Mouse (Mus musculus): Measurements from ENCODE around the gene Auts2. TPM values are rescaled to one million over a fixed set of nuclear protein-coding genes. Genes with fewer than 3 reads are reported as not detected.

Gene Auts2
- polyA plus RNA-seq, 1 experiment from 2014 or later = 56.7 TPM

GRCm38 (mm10) chr5:131458700-131459099 is 1084.4 kb downstream of the Auts2 start:
- no peak overlapping the region for H3K4me3 ChIP-seq
- no peak for DNase-seq (ENCODE audit: low spot score)
- H3K4me1 ChIP-seq (replicated peaks) = no peaks in the 10 kb centered on the region
- H3K9me3 ChIP-seq = 0 out of 2 replicates have a peak, but pooled peaks cover 2% of the 10 kb centered on the region
- WGBS = 84% methylated on average over 6 of the region's 6 CpGs
- no peak overlapping the region for H3K27ac ChIP-seq
- H3K27me3 ChIP-seq (ENCODE audit: insufficient read depth, poor library complexity, severe bottlenecking) = no peaks in the 10 kb centered on the region
- peaks cover 99% of the 10 kb centered on the region for H3K36me3 ChIP-seq

- Histone ChIP-seq H3K4me1 (replicated peaks) (no peaks in the 10 kb centered on the region), H3K9me3 (0 out of 2 replicates have a peak, but pooled peaks cover 2% of the 10 kb centered on the region), H3K4me3 (no peak overlapping the region), H3K36me3 (peaks cover 98% of the 10 kb centered on the region), H3K27ac (no peak overlapping the region), H3K27me3 (ENCODE audit: insufficient read depth, poor library complexity, severe bottlenecking) (no peaks in the 10 kb centered on the region)
- DNase-seq (ENCODE audit: low spot score) = no peak
- WGBS = 89% methylated on average over 7 of the region's 7 CpGs
Measured at GRCm38 (mm10) chr5:131457999-131458398, 1085.1 kb downstream of the Auts2 start.

GRCm38 (mm10) chr5:131449181-131449868 is 1093.8 kb downstream of the Auts2 start:
- 93% methylated on average over 7 of the region's 7 CpGs for WGBS
- H3K36me3 ChIP-seq = peaks cover 99% of the 10 kb centered on the region

GRCm38 (mm10) chr5:131435239-131435876 is 1107.8 kb downstream of the Auts2 start:
- Histone ChIP-seq H3K4me3 (no peak overlapping the region), H3K27me3 (ENCODE audit: insufficient read depth, poor library complexity, severe bottlenecking) (no peaks in the 10 kb centered on the region), H3K36me3 (peaks cover 35% of the 10 kb centered on the region), H3K9me3 (no peaks in the 10 kb centered on the region), H3K4me1 (replicated peaks) (no peaks in the 10 kb centered on the region), H3K27ac (no peak overlapping the region)
- WGBS = 88% methylated on average over 10 of the region's 10 CpGs
- DNase-seq (ENCODE audit: low spot score) = no peak

More at GRCm38 (mm10) chr5:131449181-131449868, 1093.8 kb downstream of the Auts2 start:
- H3K4me1 ChIP-seq (replicated peaks) = no peaks in the 10 kb centered on the region
- H3K4me3 ChIP-seq = no peak overlapping the region
- no peaks in the 10 kb centered on the region for H3K9me3 ChIP-seq
- no peak for DNase-seq (ENCODE audit: low spot score)
- H3K27me3 ChIP-seq (ENCODE audit: insufficient read depth, poor library complexity, severe bottlenecking) = no peaks in the 10 kb centered on the region
- H3K27ac ChIP-seq = no peak overlapping the region

GRCm38 (mm10) chr5:131433291-131433690 is 1109.9 kb downstream of the Auts2 start:
- no peak overlapping the region for H3K27ac ChIP-seq
- H3K9me3 ChIP-seq = no peaks in the 10 kb centered on the region
- DNase-seq (ENCODE audit: low spot score) = no peak
- H3K36me3 ChIP-seq = peaks cover 15% of the 10 kb centered on the region
- peaks cover 9% of the 10 kb centered on the region; the same call in 1 of the 2 replicates for H3K27me3 ChIP-seq (ENCODE audit: insufficient read depth, poor library complexity, severe bottlenecking)
- 84% methylated on average over 4 of the region's 4 CpGs for WGBS
- H3K4me1 ChIP-seq (replicated peaks) = no peaks in the 10 kb centered on the region
- H3K4me3 ChIP-seq = no peak overlapping the region

GRCm38 (mm10) chr5:131431896-131432295 is 1111.2 kb downstream of the Auts2 start:
- H3K27me3 ChIP-seq (ENCODE audit: insufficient read depth, poor library complexity, severe bottlenecking) = peaks cover 9% of the 10 kb centered on the region; the same call in 1 of the 2 replicates
- H3K4me1 ChIP-seq (replicated peaks) = no peaks in the 10 kb centered on the region
- no peak overlapping the region for H3K27ac ChIP-seq
- 76% methylated on average over 7 of the region's 7 CpGs for whole genome bisulfite sequencing
- H3K36me3 ChIP-seq = peaks cover 4% of the 10 kb centered on the region
- DNase-seq (ENCODE audit: low spot score) = no peak
- H3K4me3 ChIP-seq = no peak overlapping the region
- no peaks in the 10 kb centered on the region for H3K9me3 ChIP-seq

GRCm38 (mm10) chr5:131430109-131430508 is 1113.0 kb downstream of the Auts2 start:
- DNase-seq (ENCODE audit: low spot score) = peak; percentile 61
- H3K4me3 ChIP-seq = no peak overlapping the region
- H3K4me1 ChIP-seq (replicated peaks) = no peaks in the 10 kb centered on the region
- no peaks in the 10 kb centered on the region for H3K36me3 ChIP-seq
- no peak overlapping the region for H3K27ac ChIP-seq
- 30% methylated on average over 8 of the region's 8 CpGs for WGBS
- no peaks in the 10 kb centered on the region for H3K9me3 ChIP-seq
- H3K27me3 ChIP-seq (ENCODE audit: insufficient read depth, poor library complexity, severe bottlenecking) = peaks cover 9% of the 10 kb centered on the region; the same call in 1 of the 2 replicates

- Histone ChIP-seq H3K4me1 (replicated peaks) (no peaks in the 10 kb centered on the region), H3K27ac (no peak overlapping the region), H3K4me3 (no peak overlapping the region), H3K36me3 (no peaks in the 10 kb centered on the region), H3K27me3 (ENCODE audit: insufficient read depth, poor library complexity, severe bottlenecking) (peaks cover 9% of the 10 kb centered on the region; the same call in 1 of the 2 replicates), H3K9me3 (no peaks in the 10 kb centered on the region)
- 59% methylated on average over 6 of the region's 6 CpGs for WGBS
- no peak for DNase-seq (ENCODE audit: low spot score)
Measured at GRCm38 (mm10) chr5:131429563-131429962, 1113.6 kb downstream of the Auts2 start.

- Histone ChIP-seq H3K4me1 (replicated peaks) (no peaks in the 10 kb centered on the region), H3K27ac (no peak overlapping the region), H3K36me3 (no peaks in the 10 kb centered on the region), H3K4me3 (no peak overlapping the region), H3K27me3 (ENCODE audit: insufficient read depth, poor library complexity, severe bottlenecking) (peaks cover 9% of the 10 kb centered on the region; the same call in 1 of the 2 replicates), H3K9me3 (no peaks in the 10 kb centered on the region)
- 40% methylated on average over 11 of the region's 11 CpGs for WGBS
- DNase-seq (ENCODE audit: low spot score) = peak; percentile 77
Measured at GRCm38 (mm10) chr5:131427734-131428413, 1115.3 kb downstream of the Auts2 start.

GRCm38 (mm10) chr5:131422737-131423136 is 1120.4 kb downstream of the Auts2 start:
- Histone ChIP-seq H3K36me3 (no peaks in the 10 kb centered on the region), H3K9me3 (no peaks in the 10 kb centered on the region), H3K27ac (no peak overlapping the region), H3K4me3 (no peak overlapping the region), H3K4me1 (replicated peaks) (no peaks in the 10 kb centered on the region), H3K27me3 (ENCODE audit: insufficient read depth, poor library complexity, severe bottlenecking) (no peaks in the 10 kb centered on the region)
- 83% methylated on average over 3 of the region's 3 CpGs for WGBS
- no peak for DNase-seq (ENCODE audit: low spot score)

GRCm38 (mm10) chr5:131420406-131420805 is 1122.7 kb downstream of the Auts2 start:
- H3K9me3 ChIP-seq = no peaks in the 10 kb centered on the region
- no peak overlapping the region for H3K4me3 ChIP-seq
- H3K27ac ChIP-seq = no peak overlapping the region
- no peak for DNase-seq (ENCODE audit: low spot score)
- H3K27me3 ChIP-seq (ENCODE audit: insufficient read depth, poor library complexity, severe bottlenecking) = no peaks in the 10 kb centered on the region
- no peaks in the 10 kb centered on the region for H3K4me1 ChIP-seq (replicated peaks)
- 78% methylated on average over 2 of the region's 2 CpGs for WGBS
- no peaks in the 10 kb centered on the region for H3K36me3 ChIP-seq

GRCm38 (mm10) chr5:131415902-131416545 is 1127.1 kb downstream of the Auts2 start:
- 84% methylated on average over 1 of the region's 1 CpGs for WGBS
- DNase-seq (ENCODE audit: low spot score) = no peak
- Histone ChIP-seq H3K4me3 (no peak overlapping the region), H3K36me3 (no peaks in the 10 kb centered on the region), H3K9me3 (no peaks in the 10 kb centered on the region), H3K4me1 (replicated peaks) (no peaks in the 10 kb centered on the region), H3K27ac (no peak overlapping the region), H3K27me3 (ENCODE audit: insufficient read depth, poor library complexity, severe bottlenecking) (no peaks in the 10 kb centered on the region)
